Mouse (Mus musculus) CH12.LX (cell line): ENCODE measurements around the gene Kif26a. TPM values are rescaled to one million over a fixed set of nuclear protein-coding genes. Genes with fewer than 3 reads are reported as not detected.

Experiments
- DNase-seq: peaks from one replicate; pipeline ENCODE4 v3.0.0-alpha.2; 2013; ENCODE audit errors: extremely low read depth
- H3K27ac ChIP-seq: 2 replicates; pipeline ENCODE4 v1.5.1; 2012; ENCODE audit warnings: low read depth, mild to moderate bottlenecking, control low read depth, moderate library complexity; ENCODE audit not compliant: insufficient read depth
- H3K27me3 ChIP-seq: replicated peaks from 2 replicates; pipeline ENCODE3; 2012; ENCODE audit warnings: inconsistent platforms
- H3K36me3 ChIP-seq, 2 experiments: replicated peaks in 1 of 2; 2 replicates each; pipeline versions ENCODE3 to v1.6.1; 2012; ENCODE audit warnings: inconsistent platforms in 1 of 2, low read length in 1 of 2, mild to moderate bottlenecking in 1 of 2, mixed read lengths in 1 of 2, moderate library complexity in 1 of 2; ENCODE audit not compliant: control insufficient read depth in 1 of 2, insufficient read depth in 1 of 2
- H3K4me1 ChIP-seq, 2 experiments: 2 replicates each; pipeline ENCODE4 v1.6.1; 2012; ENCODE audit warnings: inconsistent platforms in 1 of 2, moderate library complexity in 1 of 2; ENCODE audit not compliant: insufficient read depth in 2 of 2, control insufficient read depth in 1 of 2
- H3K4me2 ChIP-seq: 2 replicates; pipeline ENCODE4 v1.6.1; 2012; ENCODE audit warnings: low read depth, mild to moderate bottlenecking, control low read depth; ENCODE audit not compliant: poor library complexity, insufficient read depth, severe bottlenecking
- H3K4me3 ChIP-seq, 3 experiments: fragments of 150-350 bp in 1 of 3; sonication (generic) in 1 of 3; replicated peaks in 1 of 3; 2 replicates each; pipeline versions ENCODE3 to v1.5.1; 2011 to 2012; ENCODE audit warnings: low read depth in 2 of 3, low read length in 2 of 3, mild to moderate bottlenecking in 2 of 3, moderate library complexity in 2 of 3, control low read depth in 1 of 3, improper control_type of control experiment in 1 of 3, inconsistent platforms in 1 of 3, mixed read lengths in 1 of 3; ENCODE audit not compliant: poor library complexity in 1 of 3
- H3K79me2 ChIP-seq: replicated peaks from 2 replicates; pipeline ENCODE4 v1.6.1; 2012; ENCODE audit warnings: mild to moderate bottlenecking, moderate library complexity; ENCODE audit not compliant: control insufficient read depth, poor library complexity, insufficient read depth, severe bottlenecking; ENCODE audit errors: extremely low read depth
- H3K9ac ChIP-seq: 2 replicates; pipeline ENCODE4 v1.6.1; 2012; ENCODE audit warnings: low read depth, mild to moderate bottlenecking, control low read depth, moderate library complexity; ENCODE audit not compliant: insufficient read depth
- H3K9me3 ChIP-seq: replicated peaks from 2 replicates; pipeline ENCODE3; 2012; ENCODE audit warnings: low read length, inconsistent platforms, mixed read lengths
- BHLHE40 ChIP-seq: IDR thresholded peaks from 2 replicates; pipeline ENCODE4 v1.6.1; 2011; ENCODE audit warnings: mild to moderate bottlenecking, low read depth, low read length, improper control_type of control experiment
- CHD1 ChIP-seq: IDR thresholded peaks from 2 replicates; pipeline ENCODE4 v1.6.1; 2012; ENCODE audit warnings: low read depth, low read length, improper control_type of control experiment, inconsistent platforms
- CHD2 ChIP-seq: IDR thresholded peaks from 2 replicates; pipeline ENCODE4 v1.6.1; 2011; ENCODE audit warnings: low read length, improper control_type of control experiment
- CTCF ChIP-seq, 2 experiments: IDR thresholded peaks in 1 of 2; conservative IDR thresholded peaks in 1 of 2; 2 replicates each; pipeline ENCODE4 v1.5.1; 2011 to 2012; ENCODE audit warnings: low read depth in 2 of 2, low read length in 2 of 2, improper control_type of control experiment in 1 of 2, inconsistent platforms in 1 of 2, mild to moderate bottlenecking in 1 of 2, moderate library complexity in 1 of 2
- E2F4 ChIP-seq: IDR thresholded peaks from 2 replicates; pipeline ENCODE4 v1.6.1; 2011; ENCODE audit warnings: low read depth, low read length, improper control_type of control experiment; ENCODE audit not compliant: insufficient replicate concordance
- EP300 ChIP-seq: IDR thresholded peaks from 2 replicates; pipeline ENCODE4 v1.6.1; 2011; ENCODE audit warnings: low read length, improper control_type of control experiment
- ETS1 ChIP-seq: conservative IDR thresholded peaks from 2 replicates; pipeline ENCODE4 v1.6.1; 2012; ENCODE audit warnings: low read depth, mild to moderate bottlenecking, inconsistent platforms, low read length, improper control_type of control experiment, moderate library complexity
- GABPA ChIP-seq: IDR thresholded peaks from 2 replicates; pipeline ENCODE4 v1.6.1; 2012; ENCODE audit warnings: low read depth, low read length, improper control_type of control experiment, inconsistent platforms; ENCODE audit not compliant: insufficient replicate concordance
- HCFC1 ChIP-seq: IDR thresholded peaks from 2 replicates; pipeline ENCODE4 v1.6.1; 2012; ENCODE audit warnings: low read depth, mild to moderate bottlenecking, inconsistent platforms, low read length, improper control_type of control experiment
- IRF4 ChIP-seq: IDR thresholded peaks from 2 replicates; pipeline ENCODE4 v1.6.1; 2014; ENCODE audit warnings: low read depth, mild to moderate bottlenecking, inconsistent platforms, low read length, improper control_type of control experiment
- JUND ChIP-seq: conservative IDR thresholded peaks from 2 replicates; pipeline ENCODE4 v1.6.1; 2011; ENCODE audit warnings: low read depth, low read length, improper control_type of control experiment
- MAFK ChIP-seq: IDR thresholded peaks from 2 replicates; pipeline ENCODE4 v1.6.1; 2011; ENCODE audit warnings: low read length, improper control_type of control experiment; ENCODE audit not compliant: insufficient replicate concordance
- MAX ChIP-seq: IDR thresholded peaks from 2 replicates; pipeline ENCODE4 v1.6.1; 2011; ENCODE audit warnings: low read length, improper control_type of control experiment
- MAZ ChIP-seq: IDR thresholded peaks from 2 replicates; pipeline ENCODE4 v1.6.1; 2012; ENCODE audit warnings: low read depth, mild to moderate bottlenecking, inconsistent platforms, low read length, improper control_type of control experiment, moderate library complexity
- MEF2A ChIP-seq: IDR thresholded peaks from 2 replicates; pipeline ENCODE4 v1.6.1; 2014; ENCODE audit warnings: low read depth, mild to moderate bottlenecking, inconsistent platforms, low read length, improper control_type of control experiment, borderline replicate concordance
- MYC ChIP-seq: IDR thresholded peaks from 2 replicates; pipeline ENCODE4 v1.6.1; 2011; ENCODE audit warnings: low read depth, mild to moderate bottlenecking, improper control_type of control experiment, low read length
- NELFE ChIP-seq: IDR thresholded peaks from 2 replicates; pipeline ENCODE4 v1.6.1; 2011; ENCODE audit warnings: low read depth, low read length, improper control_type of control experiment
- NRF1 ChIP-seq: IDR thresholded peaks from 2 replicates; pipeline ENCODE4 v1.6.1; 2014; ENCODE audit warnings: low read depth, mild to moderate bottlenecking, inconsistent platforms, low read length, improper control_type of control experiment, moderate library complexity
- PAX5 ChIP-seq: IDR thresholded peaks from 2 replicates; pipeline ENCODE4 v1.6.1; 2012; ENCODE audit warnings: low read length, inconsistent platforms, mixed read lengths
- POLR2A ChIP-seq: IDR thresholded peaks from 2 replicates; pipeline ENCODE4 v1.6.1; 2011; ENCODE audit warnings: low read depth, mild to moderate bottlenecking, improper control_type of control experiment, low read length
- POLR2AphosphoS2 ChIP-seq: IDR thresholded peaks from 2 replicates; pipeline ENCODE4 v1.6.1; 2011; ENCODE audit warnings: low read depth, low read length, improper control_type of control experiment
- RAD21 ChIP-seq: IDR thresholded peaks from 2 replicates; pipeline ENCODE4 v1.6.1; 2011; ENCODE audit warnings: low read depth, mild to moderate bottlenecking, low read length, improper control_type of control experiment, moderate library complexity
- RCOR1 ChIP-seq: conservative IDR thresholded peaks from 2 replicates; pipeline ENCODE4 v1.6.1; 2012; ENCODE audit warnings: low read depth, mild to moderate bottlenecking, inconsistent platforms, low read length, improper control_type of control experiment
- SIN3A ChIP-seq: IDR thresholded peaks from 2 replicates; pipeline ENCODE4 v1.6.1; 2012; ENCODE audit warnings: low read length, improper control_type of control experiment, inconsistent platforms
- SMC3 ChIP-seq: IDR thresholded peaks from 2 replicates; pipeline ENCODE4 v1.6.1; 2011; ENCODE audit warnings: low read depth, low read length, improper control_type of control experiment
- TBP ChIP-seq: conservative IDR thresholded peaks from 2 replicates; pipeline ENCODE4 v1.6.1; 2011; ENCODE audit warnings: low read depth, low read length, improper control_type of control experiment
- TCF12 ChIP-seq: IDR thresholded peaks from 2 replicates; pipeline ENCODE4 v1.6.1; 2014; ENCODE audit warnings: low read depth, mild to moderate bottlenecking, inconsistent platforms, low read length, improper control_type of control experiment
- USF1 ChIP-seq: IDR thresholded peaks from 2 replicates; pipeline ENCODE4 v1.6.1; 2014; ENCODE audit warnings: low read depth, mild to moderate bottlenecking, inconsistent platforms, low read length, improper control_type of control experiment
- USF2 ChIP-seq: conservative IDR thresholded peaks from 2 replicates; pipeline ENCODE4 v1.6.1; 2011; ENCODE audit warnings: low read depth, low read length, improper control_type of control experiment
- ZC3H11A ChIP-seq: IDR thresholded peaks from 2 replicates; pipeline ENCODE4 v1.6.1; 2012; ENCODE audit warnings: low read depth, mild to moderate bottlenecking, inconsistent platforms, low read length, improper control_type of control experiment
- ZKSCAN1 ChIP-seq: IDR thresholded peaks from 2 replicates; pipeline ENCODE4 v1.6.1; 2012; ENCODE audit warnings: low read depth, inconsistent platforms, low read length, improper control_type of control experiment, borderline replicate concordance
- ZMIZ1 ChIP-seq: IDR thresholded peaks from 2 replicates; pipeline ENCODE4 v1.6.1; 2012; ENCODE audit warnings: low read depth, mild to moderate bottlenecking, inconsistent platforms, low read length, improper control_type of control experiment
- dilution Hi-C: fragments of 300-500 bp; cut with MboI; formaldehyde crosslinking; loops from 2 replicates; pipeline ENCODE4 v1.14.3; 2020; ENCODE audit warnings: low sequenced_read_pairs; ENCODE audit not compliant: extremely low pct_unique_long_range_greater_than_20kb, extremely low pct_ligation_motif_present
- in situ Hi-C: fragments of 300-500 bp; cut with MboI; formaldehyde crosslinking; loops from 3 replicates; pipeline ENCODE4 v1.14.3; 2019; ENCODE audit warnings: low sequenced_read_pairs, low pct_ligation_motif_present, low pct_unique_long_range_greater_than_20kb, mixed read lengths
- polyA plus RNA-seq: library from polyadenylated mRNA; unstranded; fragments of >175 nt; gene quantifications from 2 replicates; pipeline ENCODE4 v1.2.1, GENCODE M21; 2012; ENCODE audit warnings: low read depth; ENCODE audit not compliant: insufficient read length
- total RNA-seq, 2 experiments: library from RNA; depleted of rRNA; stranded (reverse); fragments of 300-350 nt in 1 of 2; fragments of >200 nt in 1 of 2; gene quantifications; 2 replicates each; pipeline ENCODE4 v1.2.3; 2012 to 2014

Kif26a gene
- total and polyA plus RNA-seq, 3 experiments, result not detected

DNA sequence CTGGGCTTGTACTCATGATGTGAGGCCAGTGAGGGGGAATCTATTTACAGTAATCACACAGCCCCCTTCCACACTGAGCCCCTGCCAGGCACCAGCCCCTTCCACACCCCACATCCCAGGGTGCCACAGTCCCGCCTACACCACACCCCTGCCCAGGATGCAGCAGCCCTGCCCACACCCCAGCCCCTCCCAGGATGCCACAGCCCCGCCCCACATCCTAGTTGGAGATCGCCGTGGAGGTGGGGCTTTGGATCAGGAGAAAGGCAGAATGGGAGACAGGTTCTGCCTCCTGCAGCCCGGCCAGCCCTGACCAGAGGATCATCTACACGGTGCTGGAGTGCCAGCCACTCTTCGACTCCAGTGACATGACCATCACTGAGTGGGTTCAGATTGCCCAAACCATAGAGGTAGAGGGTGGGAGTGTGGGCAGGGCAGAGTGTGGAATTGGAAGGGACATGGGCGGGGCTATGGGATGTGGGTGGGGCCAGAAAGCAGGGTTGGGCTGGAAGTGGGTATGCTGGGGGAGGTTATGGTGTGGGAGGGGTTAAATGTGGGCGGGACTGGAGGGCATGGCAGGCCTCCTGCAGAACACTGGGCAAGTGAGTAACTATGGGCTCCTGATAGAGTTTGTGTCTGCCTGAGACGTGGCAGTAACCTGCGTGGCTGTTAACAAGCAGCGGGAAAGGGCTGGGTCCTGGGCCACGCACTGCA, 33.2 kb upstream of the Kif26a start:
- no peak for DNase-seq
- TF ChIP-seq MAX (no peak), IRF4 (no peak), PAX5 (no peak), NRF1 (no peak), HCFC1 (no peak), POLR2A (no peak), TCF12 (no peak), CHD2 (no peak)
- H3K27me3 ChIP-seq, result peaks cover 80% of the 10 kb centered on the region

GRCm38 (mm10) chr12:112113710-112114109, 32.3 kb upstream of the Kif26a start:
- H3K27me3 ChIP-seq, result peaks cover 82% of the 10 kb centered on the region
- no peak overlapping the region for H3K27ac ChIP-seq
- H3K9me3 ChIP-seq, result no peaks in the 10 kb centered on the region
- H3K4me2 ChIP-seq, result no peak overlapping the region
- H3K4me3 ChIP-seq, result no peak overlapping the region
- dilution Hi-C loops (no loop called here), in situ Hi-C loops (no loop called here)
- no peaks in the 10 kb centered on the region for H3K4me1 ChIP-seq
- H3K79me2 ChIP-seq, result no peaks in the 10 kb centered on the region
- no peak overlapping the region for H3K9ac ChIP-seq
- no peaks in the 10 kb centered on the region for H3K36me3 ChIP-seq
- DNase-seq, result peak; percentile 55
- no peak for TF ChIP-seq MAX
- peak; percentile 93 to 95 for TF ChIP-seq CTCF (conservative IDR thresholded peaks at IDR 0.05 in 1 of 2, IDR thresholded peaks at IDR 0.05 in 1 of 2; ENCODE audit: low read depth in 2 of 2, low read length in 2 of 2)
- TF ChIP-seq IRF4, result no peak
- no peak for TF ChIP-seq BHLHE40
- TF ChIP-seq USF2, result no peak
- TF ChIP-seq E2F4, result no peak
- peak; percentile 92 for TF ChIP-seq RAD21
- TF ChIP-seq GABPA, result no peak
- TF ChIP-seq TCF12, result no peak
- TF ChIP-seq SIN3A, result no peak
- no peak for TF ChIP-seq ZKSCAN1
- TF ChIP-seq RCOR1, result no peak
- no peak for TF ChIP-seq HCFC1
- no peak for TF ChIP-seq MYC
- TF ChIP-seq POLR2A, result no peak
- TF ChIP-seq ETS1, result no peak
- TF ChIP-seq MAFK, result no peak
- TF ChIP-seq MEF2A, result no peak
- peak; percentile 96 for TF ChIP-seq SMC3
- TF ChIP-seq POLR2AphosphoS2, result no peak
- TF ChIP-seq ZMIZ1, result no peak
- no peak for TF ChIP-seq PAX5
- TF ChIP-seq NELFE, result no peak
- TF ChIP-seq EP300, result no peak
- no peak for TF ChIP-seq USF1
- TF ChIP-seq MAZ, result no peak
- peak; percentile 29; the same call in 1 of the 2 replicates for TF ChIP-seq ZC3H11A
- no peak for TF ChIP-seq NRF1
- TF ChIP-seq CHD1, result no peak
- TF ChIP-seq JUND, result no peak
- TF ChIP-seq TBP, result no peak

More for the DNA sequence above, 33.2 kb upstream of the Kif26a start:
- in situ Hi-C loops, result no loop called here
- Histone ChIP-seq H3K79me2 (no peaks in the 10 kb centered on the region), H3K4me2 (no peak overlapping the region), H3K9ac (no peak overlapping the region), H3K4me3 (no peak overlapping the region), H3K4me1 (no peaks in the 10 kb centered on the region), H3K27ac (no peak overlapping the region), H3K36me3 (no peaks in the 10 kb centered on the region), H3K9me3 (no peaks in the 10 kb centered on the region)
- dilution Hi-C loops, result no loop called here
